8 mouse cellular contexts compared by ENCODE assay signal in genomic region chr5:32230372-32230771, GRCm38 (mm10). TPM values are rescaled to one million over a fixed set of nuclear protein-coding genes. Genes with fewer than 3 reads are reported as not detected.
DNase-seq lines count a peak whose midpoint lies in the region; ATAC-seq and TF ChIP-seq lines count a peak whose summit lies in the region.

No protein-coding gene starts in this region.

- peak; percentile 62 for TF ChIP-seq CTCF in heart, adult 2 months (IDR thresholded peaks at IDR 0.05)
- peak; percentile 64 for TF ChIP-seq CTCF in midbrain, postnatal 0 days (IDR thresholded peaks at IDR 0.05)

- TF ChIP-seq POLR2A in heart, adult 2 months (IDR thresholded peaks at IDR 0.05; ENCODE audit: insufficient read depth, low read depth, low read length): no peak

- H3K9me3 ChIP-seq in midbrain, postnatal 0 days (ENCODE audit: low read length): no peaks in the 10 kb centered on the region

- H3K4me1 ChIP-seq in heart, adult 2 months (ENCODE audit: control insufficient read depth, insufficient read depth, low read length): no peaks in the 10 kb centered on the region
- H3K4me1 ChIP-seq in midbrain, postnatal 0 days (ENCODE audit: insufficient read depth, low read length): no peaks in the 10 kb centered on the region

- no peak overlapping the region for H3K27ac ChIP-seq in heart, adult 2 months
- no peak overlapping the region for H3K27ac ChIP-seq in midbrain, postnatal 0 days (ENCODE audit: low read depth, low read length)

- H3K79me2 ChIP-seq in heart, adult 2 months (replicated peaks; ENCODE audit: control insufficient read depth, insufficient read depth, low read length): no peaks in the 10 kb centered on the region

- WGBS in heart, adult 2 months: 59% methylated on average over 4 of the region's 4 CpGs
- 33% methylated on average over 4 of the region's 4 CpGs for WGBS in midbrain, postnatal 0 days

- H3K27me3 ChIP-seq in heart, adult 2 months (ENCODE audit: control insufficient read depth, insufficient read depth, low read length): no peaks in the 10 kb centered on the region
- no peaks in the 10 kb centered on the region for H3K27me3 ChIP-seq in midbrain, postnatal 0 days (ENCODE audit: insufficient read depth, low read length)

- H3K4me3 ChIP-seq in heart, adult 2 months: no peak overlapping the region
- H3K4me3 ChIP-seq in midbrain, postnatal 0 days (ENCODE audit: low read depth, low read length): no peak overlapping the region

- TF ChIP-seq EP300 in heart, adult 2 months (IDR thresholded peaks at IDR 0.05; ENCODE audit: insufficient read depth, low read depth, low read length): no peak

- H3K36me3 ChIP-seq in heart, adult 2 months (ENCODE audit: control insufficient read depth, insufficient read depth, low read length): no peaks in the 10 kb centered on the region
- no peaks in the 10 kb centered on the region for H3K36me3 ChIP-seq in midbrain, postnatal 0 days (ENCODE audit: insufficient read depth, low read length)

- ATAC-seq in midbrain, postnatal 0 days (ENCODE audit: low FRiP score): no peak
- ATAC-seq in megakaryocyte, adult 5-6 weeks (ENCODE audit: poor library complexity, severe bottlenecking): no peak

- intact Hi-C loops in heart, adult 2 months (cut with DNase I): no loop called here
- intact Hi-C loops in heart, postnatal 36 days (cut with DNase I): no loop called here

- no peak overlapping the region for H3K9ac ChIP-seq in heart, adult 2 months (ENCODE audit: low read depth, low read length)
- H3K9ac ChIP-seq in midbrain, postnatal 0 days (replicated peaks; ENCODE audit: low read length, poor library complexity, severe bottlenecking): no peak overlapping the region

- no peak overlapping the region for H3K4me2 ChIP-seq in midbrain, postnatal 0 days (ENCODE audit: low read depth, low read length, poor library complexity, severe bottlenecking)

- no peak for DNase-seq in heart, adult 2 months
- DNase-seq in heart, postnatal 36 days: no peak
- peak; percentile 19 to 58 for DNase-seq in spleen, postnatal 10 days (ENCODE audit: low spot score in 2 of 2)
- DNase-seq in spleen, adult 12 weeks (ENCODE audit: low spot score): no peak
- peak; percentile 34 for DNase-seq in embryo, embryonic 11 days
- DNase-seq in midbrain, postnatal 0 days (ENCODE audit: low spot score): peak; percentile 17
- no peak for DNase-seq in frontal cortex, postnatal 14 days (ENCODE audit: low spot score in 2 of 2)

RNA-seq across cellular contexts. Expression of gene Plb1, which starts 2.1 kb away (rescaled TPM):
- total RNA-seq in heart, adult 2 months (2021): 1 to 10 TPM in 1 of 2 experiments, under 1 TPM in 1; 0.82 to 1.5 TPM
- 1.3 and 1.6 TPM in 2 replicates for polyA plus RNA-seq in heart, adult 2 months (2012; rRNA removed)
- total RNA-seq in heart, postnatal 36 days (2021): 1 to 10 TPM; 1.2 to 1.8 TPM
- total RNA-seq in midbrain, postnatal 0 days (2014; rRNA removed): 0.14 and 0.60 TPM in 2 replicates
- polyA plus RNA-seq in midbrain, postnatal 0 days (2015; fragmentation: Nextera tagmentation; extraction: Ambion mirVana): 0.11 and 0.21 TPM in 2 replicates
- total RNA-seq in megakaryocyte, adult 5-6 weeks (2015): not detected in 2 replicates
- not detected in 2 replicates for total RNA-seq in megakaryocyte, adult 5-6 weeks (2017)

Comparison
In these comparisons a context has a peak if more than half of its experiments do, and no peak if none do; other contexts are left out.
1. DNase-seq: peak in spleen, postnatal 10 days (2 of 2), embryo, embryonic 11 days (single experiment) and midbrain, postnatal 0 days (single experiment); none in heart, adult 2 months (0 of 2), heart, postnatal 36 days (0 of 2), spleen, adult 12 weeks (single experiment) and frontal cortex, postnatal 14 days (0 of 2).